Mouse (Mus musculus) brown adipose tissue, adult 24 weeks (tissue): ENCODE measurements around the gene Cxcl17. TPM values are rescaled to one million over a fixed set of nuclear protein-coding genes. Genes with fewer than 3 reads are reported as not detected.
"Not testable (repeated sequence)": the region's sequence is repeated elsewhere in the genome, so short reads cannot be mapped to it uniquely, and the experiment has no call there.

Experiments used
- H3K27ac ChIP-seq: fragments of 200-500 bp; replicated peaks from 2 replicates; pipeline ENCODE4 v1.5.1; 2012; ENCODE audit warnings: low read depth, mild to moderate bottlenecking, low read length
- H3K4me1 ChIP-seq: fragments of 200-500 bp; 2 replicates; pipeline ENCODE4 v1.6.1; 2012; ENCODE audit warnings: low read length, mixed read lengths; ENCODE audit not compliant: control insufficient read depth, insufficient read depth, insufficient read length
- H3K4me3 ChIP-seq: fragments of 200-500 bp; 2 replicates; pipeline ENCODE4 v1.5.1; 2012; ENCODE audit warnings: low read depth, mild to moderate bottlenecking, low read length, moderate library complexity; ENCODE audit not compliant: insufficient read depth
- polyA plus RNA-seq: library from polyadenylated mRNA; stranded (reverse); fragments of >200 nt; gene quantifications from 2 replicates; pipeline ENCODE4 v1.2.4, GENCODE M21; 2012; ENCODE audit not compliant: missing spikeins, insufficient read depth, insufficient read length

Cxcl17 gene
- polyA plus RNA-seq, 1 experiment, result not detected

GRCm38 (mm10) chr7:25402671-25403101 is 10.0 kb downstream of the Cxcl17 start:
- no peak overlapping the region for H3K27ac ChIP-seq
- H3K4me3 ChIP-seq, result no peak overlapping the region
- H3K4me1 ChIP-seq, result peaks cover 5% of the 10 kb centered on the region; the same call in 1 of the 2 replicates

DNA sequence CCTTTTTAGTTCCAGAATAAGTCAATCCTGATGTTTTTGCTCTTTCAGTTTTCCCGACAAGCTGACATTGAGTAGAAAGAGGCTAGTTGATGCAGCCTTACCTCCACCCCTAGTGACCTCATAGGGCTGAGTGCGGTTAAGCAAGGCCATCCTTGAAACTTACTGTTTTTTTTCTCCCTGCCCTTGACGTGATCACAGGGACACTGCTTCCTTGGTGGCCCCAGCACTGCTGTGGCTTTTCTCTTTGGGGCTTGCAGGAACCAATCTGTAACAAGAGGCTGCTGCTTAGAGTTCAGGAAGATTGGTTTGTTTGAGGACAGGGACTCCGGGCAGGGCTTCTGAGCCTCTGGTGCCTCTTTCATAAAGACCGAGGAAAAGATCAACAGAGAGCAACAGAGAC is 10.7 kb downstream of the Cxcl17 start:
- Histone ChIP-seq H3K27ac (no peak overlapping the region), H3K4me1 (peaks cover 5% of the 10 kb centered on the region; the same call in 1 of the 2 replicates), H3K4me3 (no peak overlapping the region)

DNA sequence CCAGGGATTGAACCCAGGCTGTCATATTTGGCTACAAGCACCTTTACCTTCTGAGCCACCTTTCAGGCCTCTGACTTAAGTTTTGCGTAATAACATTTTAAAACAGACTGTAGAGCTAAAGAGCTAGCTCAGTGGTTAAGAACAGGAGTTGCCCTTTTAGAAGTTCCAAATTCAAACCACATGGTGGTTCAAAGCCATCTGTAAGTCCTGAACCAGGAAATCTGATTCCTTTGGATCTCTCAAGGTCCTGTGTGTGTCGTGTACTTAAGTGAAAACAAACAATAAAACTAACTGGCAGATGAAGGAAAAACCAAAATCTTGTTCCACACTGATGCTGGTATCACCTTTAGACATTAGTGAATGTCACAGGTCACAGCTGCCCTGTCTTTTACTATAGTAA is 11.1 kb downstream of the Cxcl17 start:
- H3K4me3 ChIP-seq, result no peak overlapping the region
- H3K4me1 ChIP-seq, result peaks cover 7% of the 10 kb centered on the region; the same call in 1 of the 2 replicates
- no peak overlapping the region for H3K27ac ChIP-seq

- H3K4me1 ChIP-seq, result peaks cover 12% of the 10 kb centered on the region; the same call in 1 of the 2 replicates
- not testable (repeated sequence) for H3K27ac ChIP-seq, H3K4me3 ChIP-seq
Measured at GRCm38 (mm10) chr7:25399028-25399427, 13.7 kb downstream of the Cxcl17 start.

DNA sequence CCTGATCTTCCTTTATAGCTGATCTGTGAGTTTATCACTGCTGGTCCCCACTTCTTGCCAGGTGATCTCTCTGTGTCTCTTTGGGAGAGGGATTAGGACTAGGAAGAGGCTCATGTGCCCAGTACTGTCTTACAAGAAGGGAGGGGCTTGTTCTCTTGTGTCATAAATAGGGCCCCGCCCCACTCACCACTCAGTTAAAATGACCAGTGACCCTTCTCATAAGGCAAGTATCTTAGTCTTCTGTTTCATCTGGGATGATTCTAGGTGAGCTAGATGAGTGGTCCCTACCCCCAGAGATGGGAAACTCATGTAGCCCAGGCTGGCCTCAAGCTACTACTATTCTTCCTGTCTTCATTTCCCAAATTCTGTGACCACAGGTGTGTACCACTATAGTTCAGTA is 14.1 kb downstream of the Cxcl17 start, which contains the start of gene Lipe:
TSS of gene Lipe (minus strand) at position 101 of the 400 bp plus-strand sequence.
- Histone ChIP-seq H3K4me1 (peaks cover 12% of the 10 kb centered on the region; the same call in 1 of the 2 replicates), H3K27ac (no peak within 1 kb of the TSS), H3K4me3 (no peak within 1 kb of the TSS)

DNA sequence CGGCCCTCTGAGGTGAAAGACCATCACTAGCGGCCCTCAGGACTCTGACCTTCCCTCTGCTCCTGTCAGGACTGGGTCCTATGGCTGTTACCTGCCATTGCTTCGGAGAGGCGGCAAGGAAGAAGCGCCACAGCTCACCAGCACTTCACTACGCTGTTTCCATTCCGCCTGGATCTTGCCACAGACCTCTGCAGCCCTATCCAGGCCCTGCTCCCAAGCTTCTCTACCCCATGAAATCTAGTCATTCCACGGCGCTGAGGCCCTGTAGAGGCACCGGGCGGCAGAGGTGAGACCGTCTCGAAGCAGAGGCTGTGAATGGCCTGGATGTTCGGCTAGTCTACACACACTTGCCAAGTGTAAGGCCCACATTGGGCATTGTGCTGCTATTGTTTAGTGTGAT is 16.1 kb downstream of the Cxcl17 start:
- H3K4me1 ChIP-seq, result peaks cover 7% of the 10 kb centered on the region; the same call in 1 of the 2 replicates
- H3K27ac ChIP-seq, result peak overlapping the region; percentile 94
- peak overlapping the region; percentile 53 for H3K4me3 ChIP-seq

DNA sequence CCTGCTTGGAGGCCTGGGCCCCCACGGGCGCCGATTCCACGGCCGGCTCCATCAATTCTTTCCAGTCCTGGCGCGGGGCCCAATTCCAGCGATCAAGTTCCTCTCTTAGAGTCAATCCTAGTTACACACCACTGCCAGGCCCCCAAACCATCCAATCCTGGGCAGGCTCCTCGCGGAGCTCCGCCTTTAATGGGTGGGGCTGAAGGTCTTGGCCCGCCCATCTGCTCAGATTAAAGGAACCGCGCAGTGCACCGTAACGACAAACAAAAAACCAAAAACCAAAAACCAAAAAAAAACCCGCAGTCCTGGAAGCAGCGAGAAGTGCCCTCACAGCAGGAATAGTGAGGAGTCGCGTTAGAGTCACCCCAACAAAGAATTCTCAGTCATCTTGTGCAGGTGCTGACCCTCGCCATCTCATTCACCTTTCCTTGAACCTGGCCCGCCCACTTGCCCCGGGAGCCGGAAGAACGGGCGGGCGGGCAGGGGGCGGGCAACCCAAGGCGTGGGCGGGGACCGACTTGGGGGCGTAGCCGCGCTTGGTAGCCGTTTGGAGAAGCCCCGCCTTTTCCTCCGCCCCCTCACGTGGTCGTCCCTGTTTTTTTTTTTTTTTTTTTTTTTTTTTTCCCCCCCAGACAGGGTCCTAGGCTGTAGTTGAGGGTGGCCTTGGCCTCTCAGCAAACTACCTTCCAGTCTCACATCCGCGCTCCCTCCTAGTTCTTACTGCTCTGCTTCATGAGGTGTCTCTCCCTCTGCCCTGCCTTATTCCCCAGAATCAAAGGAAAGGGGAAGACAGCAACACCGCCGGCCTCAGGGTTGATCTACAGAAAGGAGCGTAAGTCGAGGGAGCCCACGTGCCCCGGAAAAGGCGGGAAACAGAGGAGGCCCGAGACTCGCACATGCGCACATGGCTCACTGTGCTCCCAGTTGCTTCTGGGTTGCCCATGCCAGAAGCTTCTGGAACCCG is 16.8 kb downstream of the Cxcl17 start:
- Histone ChIP-seq H3K4me3 (peak overlapping the region; percentile 95), H3K27ac (peak overlapping the region; percentile 94), H3K4me1 (peaks cover 10% of the 10 kb centered on the region; the same call in 1 of the 2 replicates)

- Histone ChIP-seq H3K4me3 (peak overlapping the region; percentile 95), H3K4me1 (peaks cover 13% of the 10 kb centered on the region; the same call in 1 of the 2 replicates), H3K27ac (peak overlapping the region; percentile 91)
Measured at GRCm38 (mm10) chr7:25395186-25395557, 17.5 kb downstream of the Cxcl17 start.

GRCm38 (mm10) chr7:25394754-25395153 is 17.9 kb downstream of the Cxcl17 start:
- Histone ChIP-seq H3K4me3 (peak overlapping the region; percentile 95), H3K27ac (peak overlapping the region; percentile 91), H3K4me1 (peaks cover 13% of the 10 kb centered on the region; the same call in 1 of the 2 replicates)

GRCm38 (mm10) chr7:25393451-25394210 is 19.1 kb downstream of the Cxcl17 start:
- Histone ChIP-seq H3K4me3 (peak overlapping the region; percentile 95), H3K27ac (peak overlapping the region; percentile 91), H3K4me1 (peaks cover 13% of the 10 kb centered on the region; the same call in 1 of the 2 replicates)

- peak overlapping the region; percentile 95 for H3K4me3 ChIP-seq
- peak overlapping the region; percentile 91 for H3K27ac ChIP-seq
- H3K4me1 ChIP-seq, result peaks cover 13% of the 10 kb centered on the region; the same call in 1 of the 2 replicates
Measured at GRCm38 (mm10) chr7:25392851-25393250, 19.8 kb downstream of the Cxcl17 start.

DNA sequence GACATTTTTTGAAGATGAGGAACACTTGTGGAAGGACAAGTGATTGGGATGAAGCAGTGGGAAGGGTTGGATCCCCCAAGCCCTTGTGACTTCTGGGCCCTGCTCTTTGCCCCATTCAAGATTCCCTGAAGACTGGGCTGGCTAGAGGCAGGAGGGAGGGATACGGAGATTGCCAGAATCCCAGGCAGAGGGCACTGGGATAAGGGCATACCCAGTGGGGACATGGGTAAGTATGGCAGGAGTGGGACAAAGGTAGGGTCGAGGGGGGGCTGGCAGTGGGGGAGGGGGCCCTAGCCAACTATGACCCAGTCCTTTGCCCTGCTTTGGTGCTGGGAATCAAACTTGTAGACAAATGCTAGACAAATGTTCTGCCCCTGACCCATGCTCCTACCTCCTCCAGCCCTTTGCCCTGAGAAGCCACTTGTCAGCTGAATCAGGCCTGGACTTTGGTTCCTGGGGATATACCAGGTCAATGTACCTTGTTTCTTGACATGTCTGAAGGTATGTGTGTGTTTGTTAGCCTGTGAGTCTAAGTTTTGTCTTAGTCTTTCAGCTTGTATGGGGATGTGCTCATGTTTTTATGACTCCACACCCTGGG is 20.7 kb downstream of the Cxcl17 start:
- H3K4me1 ChIP-seq, result peaks cover 13% of the 10 kb centered on the region; the same call in 1 of the 2 replicates
- peak overlapping the region; percentile 95 for H3K27ac ChIP-seq
- H3K4me3 ChIP-seq, result peak overlapping the region; percentile 95

DNA sequence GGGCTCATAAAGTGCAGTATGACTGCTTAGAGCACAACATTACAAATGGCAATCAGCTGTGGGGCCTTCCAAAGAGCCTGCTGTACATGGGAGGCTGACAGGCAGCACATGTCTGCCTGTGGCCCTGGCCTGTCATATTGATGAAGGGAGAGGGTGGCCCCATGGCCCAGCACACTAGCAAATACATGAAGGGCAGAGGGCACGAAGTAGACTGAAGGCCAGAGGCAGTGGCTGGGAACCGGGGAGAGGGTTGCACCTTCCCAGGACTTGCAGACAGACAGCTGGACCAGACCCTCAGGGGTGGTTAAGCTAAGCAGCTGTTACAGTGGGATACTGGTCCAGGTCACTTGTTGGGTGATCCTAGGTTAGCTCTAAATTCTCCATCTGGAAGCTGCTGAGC is 21.7 kb downstream of the Cxcl17 start:
- Histone ChIP-seq H3K27ac (peak overlapping the region; percentile 100), H3K4me3 (peak overlapping the region; percentile 34), H3K4me1 (0 out of 2 replicates have a peak, but pooled peaks cover 5% of the 10 kb centered on the region)

DNA sequence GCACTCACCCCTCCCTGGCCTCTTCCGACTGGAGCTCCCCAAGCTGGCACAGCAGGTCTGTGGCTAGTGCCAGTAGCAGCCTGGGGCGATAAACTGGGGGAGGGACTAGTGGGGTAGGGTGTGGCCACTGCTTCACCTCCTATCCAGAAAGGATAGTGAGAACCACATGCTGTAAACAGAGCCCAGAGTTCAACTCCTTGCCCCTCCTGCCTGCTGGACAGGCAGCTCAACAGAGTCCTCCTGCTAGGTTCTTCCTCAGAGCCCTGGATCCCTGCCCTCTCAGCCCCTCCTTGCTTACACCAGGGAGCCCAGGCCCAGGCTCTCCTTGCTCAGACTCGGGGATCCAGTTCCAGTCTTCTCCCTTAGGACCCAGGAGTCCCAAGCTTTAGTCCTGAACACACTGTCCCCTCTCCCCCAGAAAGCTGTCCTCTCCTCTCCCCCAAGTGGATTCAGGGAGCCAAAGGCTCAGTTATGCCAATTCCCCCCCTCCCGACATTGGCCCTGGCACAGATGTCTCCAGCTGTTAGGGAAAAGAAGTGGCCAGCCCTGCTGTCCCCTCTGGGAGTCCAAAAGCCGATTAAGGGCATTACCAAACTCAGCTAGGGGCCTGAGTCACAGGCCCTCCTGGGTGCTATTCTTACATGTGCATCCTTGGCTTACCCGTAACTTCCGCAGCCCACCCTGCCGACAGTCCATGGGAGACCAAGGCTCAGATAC is 22.5 kb downstream of the Cxcl17 start:
- Histone ChIP-seq H3K4me3 (peak overlapping the region; percentile 67), H3K27ac (peak overlapping the region; percentile 100), H3K4me1 (0 out of 2 replicates have a peak, but pooled peaks cover 7% of the 10 kb centered on the region)
